In genomic region chr4:119121249-119121648, GRCm38 (mm10) we compare ENCODE assay signal across 8 mouse cellular contexts. TPM values are rescaled to one million over a fixed set of nuclear protein-coding genes. Genes with fewer than 3 reads are reported as not detected.
DNase-seq lines count a peak whose midpoint lies in the region; ATAC-seq and TF ChIP-seq lines count a peak whose summit lies in the region.

No protein-coding gene starts in this region.

- peaks cover 72% of the 10 kb centered on the region for H3K4me1 ChIP-seq in heart, postnatal 0 days (ENCODE audit: control insufficient read depth, insufficient read depth)
- no peaks in the 10 kb centered on the region for H3K4me1 ChIP-seq in hindbrain, embryonic 14.5 days (replicated peaks; ENCODE audit: control insufficient read depth, insufficient read depth, low read length)

- no peak for TF ChIP-seq CTCF in heart, postnatal 0 days (IDR thresholded peaks at IDR 0.05; ENCODE audit: low read depth)

- H3K27me3 ChIP-seq in heart, postnatal 0 days (ENCODE audit: control insufficient read depth, insufficient read depth, low read length), result no peaks in the 10 kb centered on the region
- H3K27me3 ChIP-seq in hindbrain, embryonic 14.5 days (ENCODE audit: control insufficient read depth, insufficient read depth, low read length), result no peaks in the 10 kb centered on the region

- no peaks in the 10 kb centered on the region for H3K9me3 ChIP-seq in heart, postnatal 0 days (replicated peaks; ENCODE audit: control insufficient read depth, low read length)
- no peaks in the 10 kb centered on the region for H3K9me3 ChIP-seq in hindbrain, embryonic 14.5 days (ENCODE audit: control insufficient read depth, low read length)

- peak overlapping the region; percentile 33; the same call in 1 of the 2 replicates for H3K27ac ChIP-seq in heart, postnatal 0 days (ENCODE audit: low read depth)
- H3K27ac ChIP-seq in hindbrain, embryonic 14.5 days, result no peak overlapping the region

- H3K4me3 ChIP-seq in heart, postnatal 0 days (ENCODE audit: low read depth, low read length), result no peak overlapping the region
- no peak overlapping the region for H3K4me3 ChIP-seq in hindbrain, embryonic 14.5 days (replicated peaks; ENCODE audit: low read length)

- peaks cover 12% of the 10 kb centered on the region; the same call in 1 of the 2 replicates for H3K36me3 ChIP-seq in heart, postnatal 0 days (replicated peaks; ENCODE audit: control insufficient read depth, insufficient read depth, low read length)
- H3K36me3 ChIP-seq in hindbrain, embryonic 14.5 days (replicated peaks; ENCODE audit: control insufficient read depth, insufficient read depth), result no peaks in the 10 kb centered on the region; the same call in 1 of the 2 replicates

- no peak for TF ChIP-seq EP300 in heart, postnatal 0 days (IDR thresholded peaks at IDR 0.05; ENCODE audit: low read depth)

- no peak overlapping the region for H3K4me2 ChIP-seq in heart, postnatal 0 days (ENCODE audit: low read depth, low read length)
- no peak overlapping the region for H3K4me2 ChIP-seq in hindbrain, embryonic 14.5 days (replicated peaks)

- H3K9ac ChIP-seq in heart, postnatal 0 days (replicated peaks; ENCODE audit: low read depth, low read length), result no peak overlapping the region
- H3K9ac ChIP-seq in hindbrain, embryonic 14.5 days, result no peak overlapping the region

- peak; percentile 74 for DNase-seq in right cerebral cortex, adult 18-20 months
- no peak for DNase-seq in right cerebral cortex, postnatal 25 days
- peak; percentile 84 for DNase-seq in brain, adult 2 months (ENCODE audit: low read depth, low spot score)
- peak; percentile 79 for DNase-seq in heart, postnatal 0 days (ENCODE audit: low spot score)
- DNase-seq in layer of hippocampus, postnatal 36 days, result peak; percentile 53 to 62
- DNase-seq in lung, postnatal 4 days, result peak; percentile 77 to 79
- no peak for DNase-seq in natural killer cell, adult 2 months (ENCODE audit: low spot score in 2 of 2)
- no peak for DNase-seq in hindbrain, embryonic 14.5 days (ENCODE audit: low spot score)

- 17% methylated on average over 4 of the region's 4 CpGs for WGBS in heart, postnatal 0 days
- 47% methylated on average over 4 of the region's 4 CpGs for WGBS in hindbrain, embryonic 14.5 days

- peak; percentile 50 for ATAC-seq in heart, postnatal 0 days (ENCODE audit: insufficient read depth, low read depth)
- no peak for ATAC-seq in hindbrain, embryonic 14.5 days (ENCODE audit: low FRiP score)

RNA-seq across cellular contexts. Expression of gene Slc2a1, which starts 12.7 kb away (rescaled TPM):
- total RNA-seq in heart, postnatal 0 days (2014; rRNA removed; ENCODE audit: low replicate concordance), result 93.0 and 120 TPM in 2 replicates
- polyA plus RNA-seq in heart, postnatal 0 days (2015; fragmentation: Nextera tagmentation; extraction: Ambion mirVana), result 19.0 and 19.7 TPM in 2 replicates
- 100 to 1,000 TPM in 1 of 2 experiments, 10 to 100 TPM in 1; 76.1 to 104 TPM for total RNA-seq in layer of hippocampus, postnatal 36 days (2021)
- 86.5 and 92.1 TPM in 2 replicates for polyA plus RNA-seq in hindbrain, embryonic 14.5 days (2014; fragmentation: Nextera tagmentation; extraction: Ambion mirVana)

RNA-seq across cellular contexts. Expression of gene Zfp691, which starts 52.7 kb away (rescaled TPM):
- total RNA-seq in heart, postnatal 0 days (2014; rRNA removed; ENCODE audit: low replicate concordance), result 12.9 and 14.3 TPM in 2 replicates
- 13.7 and 13.8 TPM in 2 replicates for polyA plus RNA-seq in heart, postnatal 0 days (2015; fragmentation: Nextera tagmentation; extraction: Ambion mirVana)
- 1 to 10 TPM; 6.7 to 8.2 TPM for total RNA-seq in layer of hippocampus, postnatal 36 days (2021)
- 3.2 and 4.9 TPM in 2 replicates for polyA plus RNA-seq in hindbrain, embryonic 14.5 days (2014; fragmentation: Nextera tagmentation; extraction: Ambion mirVana)

Comparison
In these comparisons a context has a peak if more than half of its experiments do, and no peak if none do; other contexts are left out.
1. DNase-seq: peak in right cerebral cortex, adult 18-20 months (single experiment), brain, adult 2 months (single experiment), heart, postnatal 0 days (single experiment), layer of hippocampus, postnatal 36 days (2 of 2) and lung, postnatal 4 days (2 of 2); none in right cerebral cortex, postnatal 25 days (single experiment), natural killer cell, adult 2 months (0 of 2) and hindbrain, embryonic 14.5 days (single experiment).